Mouse (Mus musculus): ENCODE measurements at regions not wholly inside any gene's neighbourhood (a gene's known extent, or its start where the extent isn't known, plus 50 kb on each side); places are given as distances from the start of the nearest gene placed in this dataset.

GRCm38 (mm10) chr9:46835261-46835660 lies 163.3 kb upstream of the Gm4791 start:
- WGBS (ENCODE audit: insufficient replicate concordance) = 29% methylated on average over 7 of the region's 7 CpGs
- no peak for ATAC-seq (ENCODE audit: low read depth)
- no peaks in the 10 kb centered on the region for H3K9me3 ChIP-seq (replicated peaks; ENCODE audit: control insufficient read depth, low read length)
- H3K4me3 ChIP-seq (ENCODE audit: low read depth, low read length) = no peak overlapping the region
- no peak overlapping the region for H3K4me2 ChIP-seq (ENCODE audit: low read depth, low read length)
- H3K9ac ChIP-seq (ENCODE audit: low read depth, low read length) = no peak overlapping the region
- no peak overlapping the region for H3K27ac ChIP-seq (ENCODE audit: low read length)
- H3K4me1 ChIP-seq (ENCODE audit: control insufficient read depth, low read depth, low read length) = no peaks in the 10 kb centered on the region
- no peaks in the 10 kb centered on the region for H3K27me3 ChIP-seq (ENCODE audit: control insufficient read depth, insufficient read depth, low read depth, low read length)
- H3K36me3 ChIP-seq (ENCODE audit: control insufficient read depth, insufficient read depth) = no peaks in the 10 kb centered on the region

- ATAC-seq (ENCODE audit: low read depth) = no peak
- no peak overlapping the region for H3K4me2 ChIP-seq (ENCODE audit: low read depth, low read length)
- WGBS (ENCODE audit: insufficient replicate concordance) = 26% methylated on average over 15 of the region's 15 CpGs
- no peak overlapping the region for H3K27ac ChIP-seq (ENCODE audit: low read length)
- no peaks in the 10 kb centered on the region for H3K4me1 ChIP-seq (ENCODE audit: control insufficient read depth, low read depth, low read length)
- no peaks in the 10 kb centered on the region for H3K36me3 ChIP-seq (ENCODE audit: control insufficient read depth, insufficient read depth)
- no peak overlapping the region for H3K9ac ChIP-seq (ENCODE audit: low read depth, low read length)
- no peaks in the 10 kb centered on the region for H3K9me3 ChIP-seq (replicated peaks; ENCODE audit: control insufficient read depth, low read length)
- no peak overlapping the region for H3K4me3 ChIP-seq (ENCODE audit: low read depth, low read length)
- H3K27me3 ChIP-seq (ENCODE audit: control insufficient read depth, insufficient read depth, low read depth, low read length) = no peaks in the 10 kb centered on the region; the same call in 1 of the 2 replicates
These were observed 167.6 kb upstream of the Gm4791 start for GRCm38 (mm10) chr9:46830746-46831560.

GRCm38 (mm10) chr9:46830316-46830715 lies 168.2 kb upstream of the Gm4791 start:
- Histone ChIP-seq H3K4me2 (ENCODE audit: low read depth, low read length) (no peak overlapping the region), H3K27me3 (ENCODE audit: control insufficient read depth, insufficient read depth, low read depth, low read length) (no peaks in the 10 kb centered on the region; the same call in 1 of the 2 replicates), H3K9ac (ENCODE audit: low read depth, low read length) (no peak overlapping the region), H3K36me3 (ENCODE audit: control insufficient read depth, insufficient read depth) (no peaks in the 10 kb centered on the region), H3K4me1 (ENCODE audit: control insufficient read depth, low read depth, low read length) (no peaks in the 10 kb centered on the region), H3K9me3 (replicated peaks; ENCODE audit: control insufficient read depth, low read length) (no peaks in the 10 kb centered on the region), H3K27ac (ENCODE audit: low read length) (no peak overlapping the region), H3K4me3 (ENCODE audit: low read depth, low read length) (no peak overlapping the region)
- WGBS (ENCODE audit: insufficient replicate concordance) = 0% methylated on average over 1 of the region's 1 CpGs
- ATAC-seq (ENCODE audit: low read depth) = no peak

GRCm38 (mm10) chr9:46824703-46825102 lies 173.8 kb upstream of the Gm4791 start:
- WGBS (ENCODE audit: insufficient replicate concordance) = 43% methylated on average over 4 of the region's 4 CpGs

GRCm38 (mm10) chr9:46819808-46820207 lies 178.7 kb upstream of the Gm4791 start:
- no peak overlapping the region for H3K9ac ChIP-seq (ENCODE audit: low read depth, low read length)
- ATAC-seq (ENCODE audit: low read depth) = no peak
- H3K9me3 ChIP-seq (replicated peaks; ENCODE audit: control insufficient read depth, low read length) = no peaks in the 10 kb centered on the region
- H3K36me3 ChIP-seq (ENCODE audit: control insufficient read depth, insufficient read depth) = no peaks in the 10 kb centered on the region
- H3K27ac ChIP-seq (ENCODE audit: low read length) = no peak overlapping the region
- no peak overlapping the region for H3K4me3 ChIP-seq (ENCODE audit: low read depth, low read length)
- whole genome bisulfite sequencing (ENCODE audit: insufficient replicate concordance) = 51% methylated on average over 7 of the region's 7 CpGs
- no peaks in the 10 kb centered on the region for H3K4me1 ChIP-seq (ENCODE audit: control insufficient read depth, low read depth, low read length)
- H3K27me3 ChIP-seq (ENCODE audit: control insufficient read depth, insufficient read depth, low read depth, low read length) = no peaks in the 10 kb centered on the region
- H3K4me2 ChIP-seq (ENCODE audit: low read depth, low read length) = no peak overlapping the region

More at GRCm38 (mm10) chr9:46824703-46825102, 173.8 kb upstream of the Gm4791 start:
- no peaks in the 10 kb centered on the region for H3K36me3 ChIP-seq (ENCODE audit: control insufficient read depth, insufficient read depth)
- no peak overlapping the region for H3K27ac ChIP-seq (ENCODE audit: low read length)
- no peak overlapping the region for H3K9ac ChIP-seq (ENCODE audit: low read depth, low read length)
- no peaks in the 10 kb centered on the region for H3K9me3 ChIP-seq (replicated peaks; ENCODE audit: control insufficient read depth, low read length)
- ATAC-seq (ENCODE audit: low read depth) = no peak
- H3K27me3 ChIP-seq (ENCODE audit: control insufficient read depth, insufficient read depth, low read depth, low read length) = no peaks in the 10 kb centered on the region; the same call in 1 of the 2 replicates
- no peak overlapping the region for H3K4me2 ChIP-seq (ENCODE audit: low read depth, low read length)
- no peak overlapping the region for H3K4me3 ChIP-seq (ENCODE audit: low read depth, low read length)
- no peaks in the 10 kb centered on the region for H3K4me1 ChIP-seq (ENCODE audit: control insufficient read depth, low read depth, low read length)

- Histone ChIP-seq H3K27me3 (ENCODE audit: control insufficient read depth, insufficient read depth, low read depth, low read length) (no peaks in the 10 kb centered on the region), H3K36me3 (ENCODE audit: control insufficient read depth, insufficient read depth) (no peaks in the 10 kb centered on the region), H3K27ac (ENCODE audit: low read length) (no peak overlapping the region), H3K4me2 (ENCODE audit: low read depth, low read length) (no peak overlapping the region), H3K9ac (ENCODE audit: low read depth, low read length) (no peak overlapping the region), H3K4me1 (ENCODE audit: control insufficient read depth, low read depth, low read length) (no peaks in the 10 kb centered on the region), H3K9me3 (replicated peaks; ENCODE audit: control insufficient read depth, low read length) (no peaks in the 10 kb centered on the region), H3K4me3 (ENCODE audit: low read depth, low read length) (no peak overlapping the region)
- WGBS (ENCODE audit: insufficient replicate concordance) = 37% methylated on average over 6 of the region's 6 CpGs
- ATAC-seq (ENCODE audit: low read depth) = no peak
These were observed 179.2 kb upstream of the Gm4791 start for GRCm38 (mm10) chr9:46819376-46819775.

- no peaks in the 10 kb centered on the region for H3K36me3 ChIP-seq (ENCODE audit: control insufficient read depth, insufficient read depth)
- no peaks in the 10 kb centered on the region for H3K27me3 ChIP-seq (ENCODE audit: control insufficient read depth, insufficient read depth, low read depth, low read length)
- no peak for ATAC-seq (ENCODE audit: low read depth)
- WGBS (ENCODE audit: insufficient replicate concordance) = 54% methylated on average over 5 of the region's 5 CpGs
- H3K4me3 ChIP-seq (ENCODE audit: low read depth, low read length) = no peak overlapping the region
- no peak overlapping the region for H3K9ac ChIP-seq (ENCODE audit: low read depth, low read length)
- no peak overlapping the region for H3K27ac ChIP-seq (ENCODE audit: low read length)
- H3K4me2 ChIP-seq (ENCODE audit: low read depth, low read length) = no peak overlapping the region
- H3K4me1 ChIP-seq (ENCODE audit: control insufficient read depth, low read depth, low read length) = no peaks in the 10 kb centered on the region
- H3K9me3 ChIP-seq (replicated peaks; ENCODE audit: control insufficient read depth, low read length) = no peaks in the 10 kb centered on the region
These were observed 182.4 kb upstream of the Gm4791 start for GRCm38 (mm10) chr9:46816126-46816525.

GRCm38 (mm10) chr9:46814478-46815241 lies 183.9 kb upstream of the Gm4791 start:
- Histone ChIP-seq H3K4me3 (ENCODE audit: low read depth, low read length) (no peak overlapping the region), H3K9ac (ENCODE audit: low read depth, low read length) (no peak overlapping the region)
- no peak for ATAC-seq (ENCODE audit: low read depth)

GRCm38 (mm10) chr9:46810266-46810665 lies 188.3 kb upstream of the Gm4791 start:
- Histone ChIP-seq H3K4me2 (ENCODE audit: low read depth, low read length) (no peak overlapping the region), H3K9ac (ENCODE audit: low read depth, low read length) (no peak overlapping the region), H3K27me3 (ENCODE audit: control insufficient read depth, insufficient read depth, low read depth, low read length) (no peaks in the 10 kb centered on the region), H3K27ac (ENCODE audit: low read length) (no peak overlapping the region), H3K4me3 (ENCODE audit: low read depth, low read length) (no peak overlapping the region), H3K36me3 (ENCODE audit: control insufficient read depth, insufficient read depth) (no peaks in the 10 kb centered on the region), H3K9me3 (replicated peaks; ENCODE audit: control insufficient read depth, low read length) (no peaks in the 10 kb centered on the region), H3K4me1 (ENCODE audit: control insufficient read depth, low read depth, low read length) (no peaks in the 10 kb centered on the region)
- WGBS (ENCODE audit: insufficient replicate concordance) = 58% methylated on average over 7 of the region's 7 CpGs
- ATAC-seq (ENCODE audit: low read depth) = no peak

More at GRCm38 (mm10) chr9:46814478-46815241, 183.9 kb upstream of the Gm4791 start:
- Histone ChIP-seq H3K27ac (ENCODE audit: low read length) (no peak overlapping the region), H3K9me3 (replicated peaks; ENCODE audit: control insufficient read depth, low read length) (no peaks in the 10 kb centered on the region), H3K4me2 (ENCODE audit: low read depth, low read length) (no peak overlapping the region), H3K36me3 (ENCODE audit: control insufficient read depth, insufficient read depth) (no peaks in the 10 kb centered on the region), H3K4me1 (ENCODE audit: control insufficient read depth, low read depth, low read length) (no peaks in the 10 kb centered on the region), H3K27me3 (ENCODE audit: control insufficient read depth, insufficient read depth, low read depth, low read length) (no peaks in the 10 kb centered on the region)
- 20% methylated on average over 22 of the region's 22 CpGs for WGBS (ENCODE audit: insufficient replicate concordance)
